Mouse (Mus musculus) forebrain, embryonic 12.5 days (tissue): ENCODE results near the gene Nudt14. TPM values are rescaled to one million over a fixed set of nuclear protein-coding genes. Genes with fewer than 3 reads are reported as not detected.

ENCODE experiments used
- ATAC-seq: fragments of 200-750 bp; cut with Nextera tagmentation; 2 replicates; pipeline ENCODE4 v1.8.0; 2017; ENCODE audit warnings: moderate TSS enrichment; ENCODE audit not compliant: low FRiP score
- H3K27ac ChIP-seq: fragments of 300-500 bp; sonication (generic); 2 replicates; pipeline ENCODE4 v1.5.1; 2016; ENCODE audit warnings: mild to moderate bottlenecking
- H3K27me3 ChIP-seq: fragments of 300-500 bp; sonication (generic); 2 replicates; pipeline ENCODE4 v1.6.1; 2016; ENCODE audit warnings: mild to moderate bottlenecking
- H3K36me3 ChIP-seq: fragments of 300-500 bp; sonication (generic); replicated peaks from 2 replicates; pipeline ENCODE4 v1.6.1; 2016; ENCODE audit warnings: mild to moderate bottlenecking
- H3K4me1 ChIP-seq: fragments of 300-500 bp; sonication (generic); 2 replicates; pipeline ENCODE4 v1.6.1; 2016
- H3K4me2 ChIP-seq: fragments of 300-500 bp; sonication (generic); 2 replicates; pipeline ENCODE4 v1.6.1; 2016; ENCODE audit warnings: mild to moderate bottlenecking, moderate library complexity
- H3K4me3 ChIP-seq: fragments of 300-500 bp; sonication (generic); replicated peaks from 2 replicates; pipeline ENCODE4 v1.5.1; 2016; ENCODE audit warnings: mild to moderate bottlenecking
- H3K9ac ChIP-seq: fragments of 300-500 bp; sonication (generic); 2 replicates; pipeline ENCODE4 v1.6.1; 2016; ENCODE audit warnings: mild to moderate bottlenecking
- H3K9me3 ChIP-seq: fragments of 300-500 bp; sonication (generic); 2 replicates; pipeline ENCODE4 v1.6.1; 2016
- WGBS: fragments of 180-500 bp; shearing (Covaris S2); methylation state at CpG from one replicate; pipeline ENCODE4 v1.1.7; 2016; 5-methylcytosine and 5-hydroxymethylcytosine counted together
- polyA plus RNA-seq: library from polyadenylated mRNA; unstranded; fragments of >200 nt; fragmentation: Nextera tagmentation; extraction: Ambion mirVana; gene quantifications from 2 replicates; pipeline ENCODE4 v1.2.1, GENCODE M21; 2016

Nudt14 gene
- polyA plus RNA-seq, 1 experiment from 2014 or later = 54.4 TPM

DNA sequence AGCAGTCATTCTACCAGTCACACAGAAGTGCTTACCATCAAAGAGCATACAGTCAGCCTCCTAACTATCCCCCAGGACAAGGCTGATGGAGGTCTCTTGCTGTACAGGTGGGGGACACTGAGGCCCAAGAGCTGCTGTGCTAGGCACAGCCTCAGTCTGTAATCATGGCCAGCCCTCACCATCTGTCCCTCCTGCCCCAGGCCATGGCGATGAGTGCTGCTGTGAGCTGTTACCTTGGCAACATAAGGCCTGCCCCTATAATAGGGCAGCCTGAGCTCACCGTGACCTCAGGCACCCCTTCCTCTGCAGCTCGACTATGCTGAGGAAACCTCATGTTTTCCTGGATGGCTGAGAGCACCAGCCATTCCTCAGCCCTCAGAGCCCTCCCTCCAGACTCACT is 19.4 kb downstream of the Nudt14 start:
- H3K4me3 ChIP-seq = no peak overlapping the region
- H3K4me1 ChIP-seq = peaks cover 28% of the 10 kb centered on the region
- ATAC-seq = peak; percentile 73
- no peaks in the 10 kb centered on the region; the same call in 1 of the 2 replicates for H3K36me3 ChIP-seq
- WGBS = 23% methylated on average over 3 of the region's 3 CpGs
- H3K27me3 ChIP-seq = peaks cover 26% of the 10 kb centered on the region
- no peak overlapping the region for H3K4me2 ChIP-seq
- no peak overlapping the region; the same call in 1 of the 2 replicates for H3K9ac ChIP-seq
- 0 out of 2 replicates have a peak overlapping the region, but pooled peaks have one; percentile 25 for H3K27ac ChIP-seq
- H3K9me3 ChIP-seq = no peaks in the 10 kb centered on the region

GRCm38 (mm10) chr12:112921518-112921917 is 20.4 kb downstream of the Nudt14 start:
- peaks cover 23% of the 10 kb centered on the region for H3K4me1 ChIP-seq
- WGBS = 84% methylated on average over 12 of the region's 12 CpGs
- no peaks in the 10 kb centered on the region for H3K9me3 ChIP-seq
- H3K36me3 ChIP-seq = no peaks in the 10 kb centered on the region; the same call in 1 of the 2 replicates
- H3K27me3 ChIP-seq = peaks cover 15% of the 10 kb centered on the region
- no peak overlapping the region for H3K9ac ChIP-seq
- H3K4me2 ChIP-seq = no peak overlapping the region
- no peak for ATAC-seq
- H3K4me3 ChIP-seq = no peak overlapping the region
- H3K27ac ChIP-seq = no peak overlapping the region

DNA sequence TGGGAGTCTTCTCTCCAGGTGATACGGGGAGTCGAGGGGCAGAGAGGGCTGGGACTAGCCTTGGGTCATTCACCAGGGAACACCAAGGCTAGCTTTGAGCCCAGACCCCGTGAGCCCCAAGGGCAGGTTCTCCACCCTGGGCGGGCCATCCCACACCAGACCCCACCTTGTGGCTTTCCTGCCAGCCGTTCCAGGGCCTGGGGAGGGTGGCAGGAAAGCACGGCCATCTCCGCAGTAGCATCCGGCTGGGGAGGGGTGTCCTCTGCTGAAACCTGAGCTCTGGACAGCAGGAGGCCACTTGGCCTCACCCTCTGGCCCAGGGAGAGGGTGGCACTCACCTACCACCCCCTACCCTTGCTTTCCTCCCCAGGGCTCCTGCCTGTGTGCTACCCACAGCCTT is 24.0 kb downstream of the Nudt14 start:
- 50% methylated on average over 8 of the region's 8 CpGs for WGBS
- Histone ChIP-seq H3K36me3 (no peaks in the 10 kb centered on the region; the same call in none of the 2 replicates), H3K27ac (no peak overlapping the region), H3K4me3 (no peak overlapping the region), H3K4me2 (no peak overlapping the region), H3K9me3 (no peaks in the 10 kb centered on the region), H3K27me3 (no peaks in the 10 kb centered on the region; the same call in 1 of the 2 replicates), H3K4me1 (peaks cover 13% of the 10 kb centered on the region), H3K9ac (no peak overlapping the region)
- no peak for ATAC-seq

- Histone ChIP-seq H3K9ac (no peak overlapping the region), H3K4me3 (no peak overlapping the region), H3K4me1 (peaks cover 9% of the 10 kb centered on the region), H3K27me3 (no peaks in the 10 kb centered on the region; the same call in 1 of the 2 replicates), H3K27ac (no peak overlapping the region), H3K4me2 (no peak overlapping the region), H3K9me3 (no peaks in the 10 kb centered on the region), H3K36me3 (no peaks in the 10 kb centered on the region; the same call in none of the 2 replicates)
- 86% methylated on average over 11 of the region's 11 CpGs for WGBS
- ATAC-seq = no peak
Observed at GRCm38 (mm10) chr12:112917486-112917885, 24.4 kb downstream of the Nudt14 start.

DNA sequence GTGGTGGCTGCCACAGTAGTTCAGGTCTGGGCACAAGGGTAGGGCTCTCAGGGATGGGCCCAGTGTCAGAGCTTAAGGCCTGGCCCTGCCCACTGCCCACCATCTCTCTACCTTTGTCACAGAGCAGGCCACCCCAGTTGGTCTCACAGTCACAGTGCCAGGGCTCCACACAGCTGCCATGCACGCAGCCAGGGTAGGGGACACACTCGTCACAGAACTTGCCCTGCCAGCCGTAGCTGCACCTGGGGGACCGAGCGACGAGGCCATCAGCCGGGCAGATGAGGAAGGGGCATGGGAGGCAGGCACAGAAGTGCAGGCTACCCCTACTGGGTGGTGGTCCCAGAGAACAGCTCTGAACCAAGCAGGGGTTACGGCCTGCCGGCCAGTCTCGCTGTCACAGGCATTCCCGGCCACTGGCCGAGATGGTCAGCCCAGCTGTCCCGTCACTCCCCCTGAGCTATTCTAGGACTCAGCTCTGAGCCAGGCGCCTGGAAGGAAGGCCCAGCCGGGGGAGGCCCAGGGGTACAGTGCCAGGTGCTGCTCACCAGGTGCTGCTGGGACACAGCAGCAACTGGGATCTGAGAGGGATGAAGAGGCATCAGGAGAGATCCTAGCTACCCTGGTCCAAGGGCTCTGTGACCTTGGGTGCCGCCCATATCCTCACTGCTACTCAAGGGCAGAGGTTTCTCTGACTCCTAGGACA is 25.1 kb downstream of the Nudt14 start:
- no peak for ATAC-seq
- peaks cover 3% of the 10 kb centered on the region for H3K4me1 ChIP-seq
- no peak overlapping the region for H3K4me3 ChIP-seq
- no peak overlapping the region for H3K4me2 ChIP-seq
- no peak overlapping the region for H3K27ac ChIP-seq
- H3K9ac ChIP-seq = no peak overlapping the region
- H3K36me3 ChIP-seq = no peaks in the 10 kb centered on the region; the same call in none of the 2 replicates
- no peaks in the 10 kb centered on the region for H3K9me3 ChIP-seq
- WGBS = 89% methylated on average over 16 of the region's 16 CpGs
- no peaks in the 10 kb centered on the region; the same call in 1 of the 2 replicates for H3K27me3 ChIP-seq

- Histone ChIP-seq H3K4me3 (no peak overlapping the region), H3K9ac (no peak overlapping the region), H3K27me3 (no peaks in the 10 kb centered on the region; the same call in 1 of the 2 replicates), H3K27ac (no peak overlapping the region), H3K4me2 (no peak overlapping the region), H3K36me3 (peaks cover 1% of the 10 kb centered on the region), H3K9me3 (no peaks in the 10 kb centered on the region), H3K4me1 (no peaks in the 10 kb centered on the region)
- ATAC-seq = 0 out of 2 replicates have a peak, but pooled peaks have one; percentile 24
- 71% methylated on average over 13 of the region's 13 CpGs for WGBS
Observed at GRCm38 (mm10) chr12:112915587-112915986, 26.3 kb downstream of the Nudt14 start.

DNA sequence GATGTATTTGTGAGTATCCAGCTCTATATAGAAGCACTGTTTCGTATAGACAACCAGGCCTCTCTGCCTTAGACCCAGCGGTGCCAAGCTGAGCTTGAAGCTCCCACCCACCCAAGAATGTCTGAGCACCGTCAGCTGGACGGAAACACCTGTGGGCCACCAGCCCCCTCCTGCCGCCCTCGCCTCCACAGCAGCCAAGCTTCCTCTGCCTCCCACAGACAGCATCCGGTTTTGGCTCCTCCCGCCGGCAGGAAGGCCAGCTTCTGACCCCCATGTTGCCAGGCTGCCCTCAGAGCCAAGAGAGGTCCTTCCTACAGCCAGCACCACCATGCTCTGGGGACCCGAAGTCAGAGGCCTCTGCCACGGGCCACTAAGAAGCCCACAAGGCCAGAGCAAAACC is 27.4 kb downstream of the Nudt14 start:
- Histone ChIP-seq H3K4me1 (no peaks in the 10 kb centered on the region), H3K4me2 (no peak overlapping the region), H3K36me3 (peaks cover 7% of the 10 kb centered on the region), H3K27me3 (no peaks in the 10 kb centered on the region; the same call in 1 of the 2 replicates), H3K9me3 (no peaks in the 10 kb centered on the region), H3K9ac (no peak overlapping the region), H3K27ac (no peak overlapping the region), H3K4me3 (no peak overlapping the region)
- ATAC-seq = no peak
- 77% methylated on average over 11 of the region's 11 CpGs for WGBS

DNA sequence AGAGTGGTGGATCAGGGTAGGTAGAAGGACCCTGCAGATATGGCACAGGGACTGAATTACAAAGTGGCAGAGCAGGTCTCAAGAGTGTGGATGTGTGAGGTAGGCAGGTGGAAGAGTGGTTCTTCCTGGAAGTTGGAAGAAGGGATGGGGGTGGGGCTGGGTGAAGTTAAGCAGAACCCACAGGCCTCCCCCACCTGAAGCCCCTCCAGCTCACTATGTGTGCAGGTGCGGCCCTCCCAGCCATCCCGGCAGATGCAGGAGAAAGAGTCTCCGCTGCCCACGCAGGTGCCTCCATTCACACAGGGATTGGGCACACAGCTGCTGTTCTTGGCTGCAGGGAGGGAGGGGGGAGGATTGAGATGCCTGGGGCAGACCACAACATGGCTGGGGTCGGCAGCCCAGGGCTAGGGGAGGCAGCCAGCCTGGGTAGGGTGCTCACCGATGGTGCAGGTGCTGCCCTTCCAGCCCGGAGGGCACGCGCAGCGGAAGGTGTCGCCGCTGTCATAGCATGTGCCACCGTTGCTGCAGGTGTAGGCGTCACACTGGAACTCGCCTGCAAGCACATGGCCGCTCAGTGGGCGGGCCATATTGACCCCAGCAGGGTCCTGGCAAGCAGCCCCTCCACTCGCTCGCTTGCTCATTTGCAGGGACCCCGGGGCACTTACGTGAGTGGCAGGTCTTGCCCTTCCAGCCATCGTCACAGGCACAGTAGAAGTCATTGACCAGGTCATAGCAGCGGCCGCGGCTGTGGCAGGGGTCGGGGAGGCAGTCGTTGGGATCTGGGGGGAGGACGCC is 28.8 kb downstream of the Nudt14 start:
- Histone ChIP-seq H3K4me3 (no peak overlapping the region), H3K9ac (no peak overlapping the region), H3K4me2 (no peak overlapping the region), H3K9me3 (no peaks in the 10 kb centered on the region), H3K27me3 (no peaks in the 10 kb centered on the region; the same call in 1 of the 2 replicates), H3K4me1 (no peaks in the 10 kb centered on the region), H3K27ac (no peak overlapping the region), H3K36me3 (peaks cover 20% of the 10 kb centered on the region)
- 92% methylated on average over 28 of the region's 28 CpGs for WGBS
- ATAC-seq = no peak

GRCm38 (mm10) chr12:112911701-112912100 is 30.2 kb downstream of the Nudt14 start:
- Histone ChIP-seq H3K9ac (no peak overlapping the region), H3K4me3 (no peak overlapping the region), H3K27ac (no peak overlapping the region), H3K27me3 (no peaks in the 10 kb centered on the region; the same call in 1 of the 2 replicates), H3K36me3 (peaks cover 21% of the 10 kb centered on the region), H3K4me2 (no peak overlapping the region), H3K4me1 (no peaks in the 10 kb centered on the region), H3K9me3 (no peaks in the 10 kb centered on the region)
- no peak for ATAC-seq
- WGBS = 94% methylated on average over 17 of the region's 17 CpGs

DNA sequence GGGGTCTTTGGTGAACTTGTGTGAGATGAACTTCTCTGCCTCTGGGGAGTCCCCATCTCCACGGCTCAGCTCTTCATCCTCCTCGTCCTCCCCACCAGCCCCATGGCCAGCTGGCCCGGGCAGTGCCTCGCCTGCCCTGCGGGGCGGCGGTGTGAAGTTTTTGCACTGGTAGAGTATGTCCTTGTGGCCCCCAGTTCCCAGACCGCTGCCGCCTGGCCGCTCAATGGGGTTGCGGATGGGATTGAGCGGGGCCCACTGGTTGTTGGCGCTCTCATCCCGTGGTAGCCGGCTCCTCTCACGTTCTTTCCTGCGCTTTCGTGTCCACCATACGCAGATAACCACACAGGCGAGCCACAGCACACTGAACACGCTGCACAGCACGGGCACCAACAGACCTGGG is 32.9 kb downstream of the Nudt14 start:
- H3K4me1 ChIP-seq = no peaks in the 10 kb centered on the region
- ATAC-seq = no peak
- no peaks in the 10 kb centered on the region for H3K27me3 ChIP-seq
- no peak overlapping the region for H3K27ac ChIP-seq
- no peak overlapping the region for H3K4me2 ChIP-seq
- no peak overlapping the region for H3K4me3 ChIP-seq
- WGBS = 96% methylated on average over 22 of the region's 22 CpGs
- peaks cover 21% of the 10 kb centered on the region for H3K36me3 ChIP-seq
- no peak overlapping the region for H3K9ac ChIP-seq
- H3K9me3 ChIP-seq = no peaks in the 10 kb centered on the region

DNA sequence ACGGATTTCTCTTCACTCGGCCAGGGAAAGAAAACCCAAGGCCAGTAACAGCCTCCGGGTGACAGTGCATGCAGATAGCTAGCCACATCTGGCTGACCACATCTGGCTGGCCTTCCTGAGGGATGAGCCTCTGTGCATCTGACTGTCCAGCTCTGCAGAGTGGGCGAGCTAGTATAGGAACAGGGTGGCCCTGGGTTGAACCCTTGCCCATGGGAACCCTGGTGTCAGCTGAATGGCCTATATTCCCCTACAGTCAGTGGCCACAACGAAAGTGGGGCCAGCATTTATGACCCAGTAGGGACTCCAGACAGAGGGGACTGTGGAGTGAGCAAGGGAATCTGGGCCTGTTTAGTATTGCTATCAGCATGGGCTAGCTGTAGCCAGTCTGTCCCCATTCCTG is 36.9 kb downstream of the Nudt14 start:
- H3K9ac ChIP-seq = no peak overlapping the region
- no peak overlapping the region for H3K4me3 ChIP-seq
- no peak for ATAC-seq
- peaks cover 16% of the 10 kb centered on the region for H3K36me3 ChIP-seq
- H3K4me1 ChIP-seq = no peaks in the 10 kb centered on the region
- WGBS = 86% methylated on average over 5 of the region's 5 CpGs
- no peaks in the 10 kb centered on the region for H3K27me3 ChIP-seq
- H3K4me2 ChIP-seq = no peak overlapping the region
- H3K27ac ChIP-seq = no peak overlapping the region
- no peaks in the 10 kb centered on the region for H3K9me3 ChIP-seq

DNA sequence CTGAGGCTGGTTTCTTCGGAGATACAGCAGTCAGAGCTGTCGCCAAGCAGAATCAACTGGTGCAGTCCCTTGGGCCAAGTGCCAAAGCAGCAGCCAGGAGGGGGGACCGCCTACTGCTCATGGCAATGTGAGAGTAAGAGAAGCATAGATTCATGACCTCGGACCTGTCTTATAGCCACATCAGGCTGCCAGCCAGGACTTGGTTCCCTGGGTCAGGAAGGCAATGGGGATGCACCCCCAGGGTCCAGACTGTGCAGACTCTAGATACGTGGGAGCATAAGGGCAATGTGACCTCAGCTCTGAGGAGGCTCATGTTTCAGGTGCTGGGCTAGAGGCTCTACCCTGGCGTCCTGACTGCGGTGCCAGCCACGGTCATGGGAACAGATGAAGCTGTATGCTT is 38.0 kb downstream of the Nudt14 start:
- no peak overlapping the region for H3K4me3 ChIP-seq
- H3K4me2 ChIP-seq = no peak overlapping the region
- H3K9ac ChIP-seq = no peak overlapping the region
- WGBS = 77% methylated on average over 8 of the region's 8 CpGs
- H3K4me1 ChIP-seq = no peaks in the 10 kb centered on the region
- H3K36me3 ChIP-seq = peaks cover 10% of the 10 kb centered on the region
- H3K27ac ChIP-seq = no peak overlapping the region
- H3K9me3 ChIP-seq = no peaks in the 10 kb centered on the region
- no peak for ATAC-seq
- H3K27me3 ChIP-seq = no peaks in the 10 kb centered on the region
